Mouse (Mus musculus) c-Kit-positive CD71-negative TER-119-negative erythroid progenitor cells, embryonic 14.5 days (primary cell): ENCODE data around the gene Nnmt.

Experiments
- DNase-seq: peaks from one replicate; pipeline ENCODE4 v3.0.0-alpha.2; 2013; ENCODE audit warnings: low read depth

Nnmt gene

GRCm38 (mm10) chr9:48604939-48605598 lies at the start of gene Nnmt:
Gene Nnmt, minus strand, starts transcription at chr9:48605153.
- no peak for DNase-seq

GRCm38 (mm10) chr9:48654730-48655129 lies 49.8 kb upstream of the Nnmt start:
- no peak for DNase-seq

GRCm38 (mm10) chr9:48653399-48654070 lies 48.6 kb upstream of the Nnmt start:
- no peak for DNase-seq

DNA sequence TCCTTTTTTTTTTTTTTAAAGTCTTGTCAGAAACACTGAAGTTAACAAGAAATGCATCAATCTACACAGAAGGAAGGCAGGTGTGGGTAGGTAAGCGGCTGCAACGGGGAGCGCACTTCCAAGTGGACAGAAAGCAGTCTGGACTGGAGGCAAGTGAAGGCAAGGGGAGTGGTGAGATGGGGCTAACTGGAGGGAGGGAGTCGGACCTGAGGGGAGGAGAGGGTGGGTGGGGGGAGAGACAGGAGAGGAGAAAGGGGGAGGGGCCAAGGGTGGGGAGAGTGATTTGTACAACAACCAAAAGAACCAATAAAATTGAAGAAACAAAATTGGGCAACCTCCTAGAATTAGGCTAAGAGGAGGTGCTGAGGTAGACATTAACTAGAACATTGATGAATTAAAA lies 47.1 kb upstream of the Nnmt start:
- no peak for DNase-seq

GRCm38 (mm10) chr9:48650846-48651245 lies 45.9 kb upstream of the Nnmt start:
- no peak for DNase-seq

DNA sequence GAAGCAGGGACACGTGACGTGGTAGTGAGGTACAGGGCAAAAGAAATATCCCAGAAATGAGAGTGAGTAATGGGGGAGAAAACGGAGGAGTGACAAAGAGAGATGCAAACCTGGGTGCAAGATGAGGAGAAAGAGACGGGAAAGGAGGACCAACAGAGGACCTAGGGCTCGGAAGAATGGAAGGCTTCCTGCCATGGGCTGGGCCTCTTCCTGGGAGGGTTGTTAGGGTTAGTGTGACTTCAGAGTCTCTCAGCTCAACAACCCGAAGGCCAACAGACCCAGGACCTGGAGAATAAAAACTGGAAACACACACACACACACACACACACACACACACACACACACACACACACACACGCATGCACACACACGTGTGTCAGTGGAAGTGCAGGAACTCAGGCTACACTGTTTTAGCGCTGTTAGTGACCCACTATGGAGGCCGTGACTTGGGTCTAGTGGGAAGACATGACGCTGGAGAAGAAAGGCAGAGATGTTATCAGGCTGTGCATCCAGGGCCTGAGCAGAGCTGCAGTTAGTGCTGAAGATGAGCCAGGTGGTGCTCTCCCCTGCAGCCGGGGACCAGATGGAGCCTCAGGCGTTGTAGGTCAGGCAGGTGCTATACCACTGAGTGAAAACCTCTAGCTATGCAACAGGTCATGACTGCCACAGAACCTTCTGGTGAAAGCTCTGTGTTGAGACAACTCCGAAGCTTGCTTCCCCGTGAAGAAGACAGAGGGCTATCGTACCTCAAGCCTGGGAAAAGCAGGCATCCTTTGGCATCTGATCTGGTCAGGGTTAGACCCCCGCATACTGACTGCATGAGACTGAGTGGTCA lies 45.1 kb upstream of the Nnmt start:
- no peak for DNase-seq

- no peak for DNase-seq
These were observed 44.3 kb upstream of the Nnmt start for GRCm38 (mm10) chr9:48649098-48649766.

- DNase-seq = no peak
These were observed 43.5 kb upstream of the Nnmt start for GRCm38 (mm10) chr9:48648285-48649097.

- no peak for DNase-seq
These were observed 42.8 kb upstream of the Nnmt start for GRCm38 (mm10) chr9:48647648-48648284.

DNA sequence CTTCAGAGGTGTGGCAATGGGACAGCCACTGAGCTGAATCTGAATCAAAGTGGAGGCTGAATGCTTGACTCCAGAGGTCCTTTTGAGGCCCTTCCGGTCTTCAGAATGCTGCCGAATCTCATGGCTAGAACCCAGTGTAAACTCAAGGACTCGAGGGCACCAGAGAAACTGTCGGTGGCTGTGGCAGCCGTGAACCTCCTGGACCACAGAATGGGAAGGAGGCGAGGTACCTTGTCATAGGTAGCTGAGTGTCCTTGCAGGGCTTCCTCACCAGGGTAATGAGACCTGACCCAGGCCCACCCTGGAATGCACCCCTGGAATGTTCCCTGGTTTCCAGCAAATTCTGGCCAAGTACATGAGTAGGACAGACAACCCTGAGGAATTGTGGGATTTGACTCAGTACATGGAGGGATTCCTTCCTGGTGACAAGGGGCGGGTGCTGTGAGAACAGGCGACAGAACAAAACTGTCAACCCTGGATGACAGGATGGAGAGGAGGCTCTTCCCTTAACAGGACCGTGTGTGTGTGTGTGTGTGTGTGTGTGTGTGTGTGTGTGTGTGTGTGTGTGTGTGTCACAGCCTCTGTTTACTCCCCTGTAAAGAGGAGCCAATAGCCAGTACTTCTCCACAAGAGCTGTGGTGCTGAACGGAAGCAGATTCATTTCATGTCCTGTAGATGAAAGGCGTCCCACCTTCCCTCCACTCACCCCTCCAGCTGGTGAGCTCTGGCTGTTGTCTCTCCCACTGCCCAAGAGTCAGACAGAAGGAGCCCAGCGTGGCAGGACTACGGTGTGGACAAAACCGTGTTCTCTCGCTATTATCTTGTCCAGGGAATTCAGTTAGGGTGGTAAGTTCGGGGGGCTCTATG lies 42.1 kb upstream of the Nnmt start:
- DNase-seq = no peak

DNA sequence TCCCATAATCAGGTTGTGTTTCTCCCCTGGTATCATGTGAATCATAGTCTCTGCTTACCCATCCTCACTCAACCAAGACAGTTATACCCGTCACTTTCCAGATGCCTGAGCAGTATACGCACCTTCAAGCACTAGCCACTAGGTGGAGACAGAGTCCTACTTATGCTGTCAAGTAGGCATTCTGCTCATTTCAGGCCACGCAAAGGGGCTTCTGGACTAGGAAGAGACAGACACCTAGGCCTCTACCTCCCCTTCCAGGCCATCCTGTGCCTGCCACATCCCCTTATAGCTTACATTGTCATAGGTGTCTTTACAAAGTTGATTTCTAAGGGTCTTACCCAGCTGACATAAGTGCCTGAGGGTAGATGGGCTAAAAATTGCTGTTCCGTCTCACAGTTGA lies 41.3 kb upstream of the Nnmt start:
- DNase-seq = peak; percentile 71

- DNase-seq = no peak
These were observed 40.7 kb upstream of the Nnmt start for GRCm38 (mm10) chr9:48645648-48646126.

DNA sequence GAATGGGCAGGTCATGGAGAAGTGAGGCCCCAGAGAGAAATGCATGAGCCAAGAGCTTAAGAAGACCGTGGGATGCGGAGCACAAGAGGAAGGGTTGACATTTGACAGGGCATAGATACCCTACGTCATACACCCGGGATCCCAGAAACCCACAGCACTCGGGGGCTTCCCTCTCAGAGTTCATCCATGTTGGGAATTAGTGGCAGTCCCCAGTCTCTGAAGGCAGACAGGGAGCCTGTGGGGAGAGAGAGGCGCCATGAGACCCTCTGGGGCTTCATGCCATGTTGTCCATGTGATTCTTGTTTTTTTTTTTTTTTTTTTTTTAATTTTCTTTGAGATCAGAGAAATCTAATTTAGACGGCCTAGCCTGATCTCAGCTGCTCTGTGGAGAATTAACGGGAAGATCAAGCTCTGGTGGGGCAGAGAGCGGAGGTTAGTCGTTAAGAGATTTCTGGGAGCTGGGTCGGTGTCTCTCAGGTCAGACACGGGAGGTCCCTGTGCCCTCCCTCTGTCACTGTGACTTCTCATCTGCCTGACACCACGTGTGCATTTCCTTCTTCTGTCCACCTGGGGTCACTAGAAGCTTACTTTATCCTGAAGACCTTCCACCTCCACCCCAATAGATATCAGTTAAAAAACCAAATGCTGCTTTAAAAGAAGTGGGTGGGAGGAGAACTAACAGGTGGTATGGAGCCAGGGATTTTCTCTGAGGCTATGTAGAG lies 40.1 kb upstream of the Nnmt start:
- peak; percentile 62 for DNase-seq

DNA sequence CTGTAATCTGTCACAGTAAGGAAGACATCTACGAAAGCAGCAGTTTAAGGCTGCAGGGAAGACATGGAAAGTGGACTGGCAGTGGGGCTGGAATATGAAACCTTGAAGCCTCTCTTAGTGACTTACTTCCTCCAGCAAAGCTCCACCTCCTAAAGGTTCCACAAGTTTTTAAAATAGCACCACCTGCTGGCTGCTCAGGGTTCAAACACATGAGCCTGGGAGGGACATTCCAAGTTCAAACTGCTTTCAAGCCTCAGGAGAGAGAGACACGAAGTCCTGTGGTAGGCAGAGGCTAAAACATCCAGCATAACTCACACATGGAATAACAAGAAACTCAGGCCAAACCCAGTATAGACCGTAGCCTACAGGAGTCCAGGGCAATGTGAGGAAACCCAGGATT lies 39.4 kb upstream of the Nnmt start:
- DNase-seq = no peak

- no peak for DNase-seq
These were observed 36.7 kb upstream of the Nnmt start for GRCm38 (mm10) chr9:48641636-48642035.

DNA sequence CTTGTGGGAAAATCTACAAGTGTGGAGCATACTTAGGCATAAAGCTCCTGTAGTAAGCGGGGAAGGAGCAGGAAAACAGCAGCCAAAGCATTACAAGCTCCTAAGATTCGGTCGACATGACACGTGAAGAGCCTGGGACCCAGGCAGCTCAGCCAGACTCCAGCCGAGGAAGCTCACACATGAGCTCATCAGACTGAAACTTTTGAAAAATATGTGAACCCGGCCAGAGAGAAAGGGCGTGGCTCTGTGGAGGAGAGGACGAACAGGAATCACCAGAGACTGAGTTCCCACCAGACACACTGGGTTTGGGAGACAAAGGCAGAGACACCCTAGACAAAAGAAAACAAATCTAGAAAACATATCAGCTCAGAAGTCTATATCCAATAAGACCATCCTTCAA lies 35.9 kb upstream of the Nnmt start:
- no peak for DNase-seq

- DNase-seq = no peak
These were observed 33.3 kb upstream of the Nnmt start for GRCm38 (mm10) chr9:48638176-48638803.

GRCm38 (mm10) chr9:48637161-48637560 lies 32.2 kb upstream of the Nnmt start:
- no peak for DNase-seq
